Mouse (Mus musculus): ENCODE measurements at regions not wholly inside any gene's neighbourhood (a gene's known extent, or its start where the extent isn't known, plus 50 kb on each side); places are given as distances from the start of the nearest gene placed in this dataset.
"Not testable (repeated sequence)": the region's sequence is repeated elsewhere in the genome, so short reads cannot be mapped to it uniquely, and the experiment has no call there.

DNA sequence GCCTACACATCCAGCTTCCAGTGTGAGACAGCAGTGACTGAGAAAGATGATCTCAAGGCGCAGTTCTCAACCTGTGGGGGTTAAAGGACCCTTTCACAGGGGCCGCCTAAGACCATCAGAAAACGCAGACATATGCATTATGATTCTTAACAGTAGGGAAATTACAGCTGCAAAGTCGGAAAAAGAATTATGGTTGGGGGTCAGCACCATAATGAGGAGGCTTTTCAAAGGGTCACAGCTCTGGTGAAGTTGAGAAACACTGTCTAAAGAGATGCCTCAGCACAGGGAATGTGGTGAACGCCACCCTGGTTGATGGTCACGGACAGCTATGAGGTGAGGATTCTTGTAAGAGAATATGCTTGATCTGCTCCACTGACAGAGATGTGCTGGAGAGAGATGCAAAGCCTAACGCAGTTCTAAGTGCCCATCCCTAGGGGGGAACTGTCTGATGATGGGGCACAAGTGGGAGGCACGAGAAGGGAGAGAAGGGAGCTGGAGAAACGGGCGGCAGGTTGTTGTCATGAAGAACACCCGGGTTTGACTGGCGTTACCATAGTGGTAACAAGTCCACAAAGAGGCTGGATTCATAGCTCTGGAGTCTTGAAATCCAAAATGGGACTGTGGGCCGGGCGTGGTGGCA, 172.3 kb downstream of the Ifng start:
- DNase-seq (no peak), ATAC-seq (no peak)
- no peaks in the 10 kb centered on the region for H3K4me1 ChIP-seq (ENCODE audit: insufficient read depth)
- H3K27me3 ChIP-seq (ENCODE audit: insufficient read depth, low read length), result no peaks in the 10 kb centered on the region
- H3K4me3 ChIP-seq (ENCODE audit: low read depth, low read length), result no peak overlapping the region
- WGBS (ENCODE audit: insufficient replicate concordance), result 84% methylated on average over 14 of the region's 14 CpGs
- no peak overlapping the region for H3K4me2 ChIP-seq (ENCODE audit: low read depth, low read length)
- no peak overlapping the region for H3K27ac ChIP-seq (ENCODE audit: low read depth)
- no peak for TF ChIP-seq CTCF (IDR thresholded peaks at IDR 0.05; ENCODE audit: low read depth)
- no peak for TF ChIP-seq EP300 (IDR thresholded peaks at IDR 0.05; ENCODE audit: low read depth)
- no peaks in the 10 kb centered on the region for H3K9me3 ChIP-seq (ENCODE audit: low read length)
- H3K36me3 ChIP-seq (replicated peaks; ENCODE audit: insufficient read depth, low read length), result no peaks in the 10 kb centered on the region
- H3K9ac ChIP-seq (replicated peaks), result no peak overlapping the region

DNA sequence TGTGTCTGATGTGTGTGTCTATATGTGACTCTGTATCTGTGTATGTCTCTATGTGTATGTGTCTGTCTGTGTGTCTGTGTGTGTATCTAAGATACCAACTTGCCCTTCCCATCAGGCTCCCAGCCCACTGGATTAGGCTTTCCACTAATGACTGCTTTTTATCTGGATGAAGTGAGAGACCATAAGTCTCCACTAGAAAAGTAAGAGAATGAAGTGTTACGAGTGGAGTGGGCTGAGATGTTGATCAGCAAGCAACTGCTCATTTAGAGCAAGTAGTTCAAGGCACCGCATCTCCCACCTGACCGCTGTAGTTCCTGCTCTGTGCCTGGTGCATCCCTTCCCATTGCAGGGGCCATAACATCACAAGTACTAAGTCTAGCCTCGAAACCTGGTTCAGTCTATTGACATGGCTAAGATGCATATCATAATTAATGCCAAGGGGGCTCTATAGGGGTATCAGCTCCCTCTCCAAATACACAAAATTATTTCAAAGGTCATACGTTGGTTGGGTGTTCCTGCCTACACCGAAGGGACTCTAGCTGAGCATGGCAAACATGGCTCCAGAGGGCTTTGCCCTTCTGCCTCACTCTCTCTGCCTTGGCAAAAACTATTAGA, 173.5 kb downstream of the Ifng start:
- TF ChIP-seq CTCF (IDR thresholded peaks at IDR 0.05; ENCODE audit: low read depth) (no peak), EP300 (IDR thresholded peaks at IDR 0.05; ENCODE audit: low read depth) (no peak)
- 84% methylated on average over 6 of the region's 6 CpGs for WGBS (ENCODE audit: insufficient replicate concordance)
- Histone ChIP-seq H3K27ac (ENCODE audit: low read depth) (no peak overlapping the region), H3K27me3 (ENCODE audit: insufficient read depth, low read length) (no peaks in the 10 kb centered on the region), H3K9ac (replicated peaks) (no peak overlapping the region), H3K4me1 (ENCODE audit: insufficient read depth) (no peaks in the 10 kb centered on the region), H3K36me3 (replicated peaks; ENCODE audit: insufficient read depth, low read length) (no peaks in the 10 kb centered on the region), H3K4me3 (ENCODE audit: low read depth, low read length) (no peak overlapping the region), H3K4me2 (ENCODE audit: low read depth, low read length) (no peak overlapping the region), H3K9me3 (ENCODE audit: low read length) (no peaks in the 10 kb centered on the region)
- DNase-seq, result no peak
- ATAC-seq, result no peak

GRCm38 (mm10) chr10:118615131-118616020, 174.5 kb downstream of the Ifng start:
- no peak for TF ChIP-seq EP300 (IDR thresholded peaks at IDR 0.05; ENCODE audit: low read depth)
- TF ChIP-seq CTCF (IDR thresholded peaks at IDR 0.05; ENCODE audit: low read depth), result no peak

GRCm38 (mm10) chr10:118616031-118616615, 175.3 kb downstream of the Ifng start:
- no peak for ATAC-seq
- Histone ChIP-seq H3K27ac (ENCODE audit: low read depth) (no peak overlapping the region), H3K4me1 (ENCODE audit: insufficient read depth) (no peaks in the 10 kb centered on the region), H3K36me3 (replicated peaks; ENCODE audit: insufficient read depth, low read length) (no peaks in the 10 kb centered on the region), H3K4me3 (ENCODE audit: low read depth, low read length) (no peak overlapping the region), H3K27me3 (ENCODE audit: insufficient read depth, low read length) (no peaks in the 10 kb centered on the region), H3K9ac (replicated peaks) (no peak overlapping the region), H3K4me2 (ENCODE audit: low read depth, low read length) (no peak overlapping the region), H3K9me3 (ENCODE audit: low read length) (no peaks in the 10 kb centered on the region)
- TF ChIP-seq EP300 (IDR thresholded peaks at IDR 0.05; ENCODE audit: low read depth), result no peak
- TF ChIP-seq CTCF (IDR thresholded peaks at IDR 0.05; ENCODE audit: low read depth), result no peak
- WGBS (ENCODE audit: insufficient replicate concordance), result 80% methylated on average over 5 of the region's 5 CpGs
- DNase-seq, result no peak

More at GRCm38 (mm10) chr10:118615131-118616020, 174.5 kb downstream of the Ifng start:
- no peaks in the 10 kb centered on the region for H3K27me3 ChIP-seq (ENCODE audit: insufficient read depth, low read length)
- no peak overlapping the region for H3K4me3 ChIP-seq (ENCODE audit: low read depth, low read length)
- no peak overlapping the region for H3K9ac ChIP-seq (replicated peaks)
- ATAC-seq (no peak), DNase-seq (no peak)
- no peaks in the 10 kb centered on the region for H3K36me3 ChIP-seq (replicated peaks; ENCODE audit: insufficient read depth, low read length)
- H3K4me1 ChIP-seq (ENCODE audit: insufficient read depth), result no peaks in the 10 kb centered on the region
- WGBS (ENCODE audit: insufficient replicate concordance), result 78% methylated on average over 10 of the region's 10 CpGs
- H3K27ac ChIP-seq (ENCODE audit: low read depth), result no peak overlapping the region
- no peaks in the 10 kb centered on the region for H3K9me3 ChIP-seq (ENCODE audit: low read length)
- no peak overlapping the region for H3K4me2 ChIP-seq (ENCODE audit: low read depth, low read length)

GRCm38 (mm10) chr10:118617291-118618044, 176.6 kb downstream of the Ifng start:
- H3K4me3 ChIP-seq (ENCODE audit: low read depth, low read length), result no peak overlapping the region
- no peak for DNase-seq
- no peak overlapping the region for H3K27ac ChIP-seq (ENCODE audit: low read depth)
- ATAC-seq, result no peak
- no peaks in the 10 kb centered on the region for H3K27me3 ChIP-seq (ENCODE audit: insufficient read depth, low read length)
- no peaks in the 10 kb centered on the region for H3K9me3 ChIP-seq (ENCODE audit: low read length)
- no peaks in the 10 kb centered on the region for H3K4me1 ChIP-seq (ENCODE audit: insufficient read depth)
- no peaks in the 10 kb centered on the region for H3K36me3 ChIP-seq (replicated peaks; ENCODE audit: insufficient read depth, low read length)
- TF ChIP-seq CTCF (IDR thresholded peaks at IDR 0.05; ENCODE audit: low read depth) (no peak), EP300 (IDR thresholded peaks at IDR 0.05; ENCODE audit: low read depth) (no peak)
- H3K9ac ChIP-seq (replicated peaks), result no peak overlapping the region
- no peak overlapping the region for H3K4me2 ChIP-seq (ENCODE audit: low read depth, low read length)
- WGBS (ENCODE audit: insufficient replicate concordance), result 79% methylated on average over 6 of the region's 6 CpGs

- not testable (repeated sequence) for ATAC-seq; DNase-seq; H3K9me3 ChIP-seq (ENCODE audit: low read length); H3K27me3 ChIP-seq (ENCODE audit: insufficient read depth, low read length); H3K4me3 ChIP-seq (ENCODE audit: low read depth, low read length); H3K4me2 ChIP-seq (ENCODE audit: low read depth, low read length); H3K4me1 ChIP-seq (ENCODE audit: insufficient read depth); H3K9ac ChIP-seq (replicated peaks); H3K27ac ChIP-seq (ENCODE audit: low read depth); H3K36me3 ChIP-seq (replicated peaks; ENCODE audit: insufficient read depth, low read length)
- 88% methylated on average over 4 of the region's 4 CpGs for WGBS (ENCODE audit: insufficient replicate concordance)
These were observed 177.4 kb downstream of the Ifng start for GRCm38 (mm10) chr10:118618251-118618650.
